Mouse (Mus musculus) MEL (cell line): ENCODE data around the gene Dolpp1. TPM values are rescaled to one million over a fixed set of nuclear protein-coding genes. Genes with fewer than 3 reads are reported as not detected.
A peak's percentile ranks its signal among the peaks of the same experiment; 100 is the strongest.

Experiments
- DNase-seq: peaks from one replicate; pipeline ENCODE4 v3.0.0; 2011; ENCODE audit warnings: low read depth, low spot score
- H3K27ac ChIP-seq: 2 replicates; pipeline ENCODE4 v1.5.1; 2012; ENCODE audit warnings: low read depth, mild to moderate bottlenecking, control low read depth, low read length, moderate library complexity; ENCODE audit not compliant: control insufficient read depth
- H3K27me3 ChIP-seq, 2 experiments: fragments of 150-350 bp in 1 of 2; sonication (generic) in 1 of 2; 2 replicates each; pipeline ENCODE4 v1.6.1; 2012; ENCODE audit warnings: low read length in 2 of 2, mild to moderate bottlenecking in 2 of 2, improper control_type of control experiment in 1 of 2, moderate library complexity in 1 of 2; ENCODE audit not compliant: insufficient read depth in 2 of 2, control insufficient read depth in 1 of 2
- H3K36me3 ChIP-seq, 2 experiments: 2 replicates each; pipeline ENCODE4 v1.6.1; 2012 to 2014; ENCODE audit warnings: low read length in 2 of 2, improper control_type of control experiment in 1 of 2, inconsistent platforms in 1 of 2, mild to moderate bottlenecking in 1 of 2; ENCODE audit not compliant: insufficient read depth in 2 of 2, control insufficient read depth in 1 of 2
- H3K4me1 ChIP-seq, 2 experiments: fragments of 150-350 bp in 1 of 2; sonication (generic) in 1 of 2; 2 replicates each; pipeline ENCODE4 v1.6.1; 2012; ENCODE audit warnings: low read length in 2 of 2, improper control_type of control experiment in 1 of 2, mild to moderate bottlenecking in 1 of 2; ENCODE audit not compliant: insufficient read depth in 2 of 2, control insufficient read depth in 1 of 2
- H3K4me3 ChIP-seq, 2 experiments: fragments of 150-350 bp in 1 of 2; sonication (generic) in 1 of 2; 2 replicates each; pipeline ENCODE4 v1.5.1; 2012; ENCODE audit warnings: low read depth in 2 of 2, low read length in 2 of 2, mild to moderate bottlenecking in 2 of 2, moderate library complexity in 2 of 2, control low read depth in 1 of 2, improper control_type of control experiment in 1 of 2; ENCODE audit not compliant: control insufficient read depth in 1 of 2, insufficient read depth in 1 of 2
- H3K79me2 ChIP-seq: 2 replicates; pipeline ENCODE4 v1.6.1; 2012; ENCODE audit warnings: mild to moderate bottlenecking, low read length, moderate library complexity; ENCODE audit not compliant: control insufficient read depth, poor library complexity, insufficient read depth
- H3K9ac ChIP-seq: 2 replicates; pipeline ENCODE4 v1.6.1; 2012; ENCODE audit warnings: low read depth, mild to moderate bottlenecking, control low read depth, low read length, moderate library complexity; ENCODE audit not compliant: control insufficient read depth, poor library complexity, severe bottlenecking
- H3K9me3 ChIP-seq: fragments of 150-350 bp; sonication (generic); replicated peaks from 2 replicates; pipeline ENCODE4 v1.6.1; 2012; ENCODE audit warnings: mild to moderate bottlenecking, low read length, improper control_type of control experiment, moderate library complexity; ENCODE audit not compliant: insufficient read depth
- BHLHE40 ChIP-seq: IDR thresholded peaks from 2 replicates; pipeline ENCODE4 v1.6.1; 2012; ENCODE audit warnings: low read depth, mild to moderate bottlenecking, inconsistent platforms, low read length, improper control_type of control experiment, borderline replicate concordance
- CHD2 ChIP-seq: IDR thresholded peaks from 2 replicates; pipeline ENCODE4 v1.6.1; 2011; ENCODE audit warnings: low read length, improper control_type of control experiment
- ELF1 ChIP-seq: IDR thresholded peaks from 2 replicates; pipeline ENCODE4 v1.6.1; 2014; ENCODE audit warnings: low read depth, mild to moderate bottlenecking, inconsistent platforms, low read length, improper control_type of control experiment, moderate library complexity
- EP300 ChIP-seq, 2 experiments: IDR thresholded peaks; 2 replicates each; pipeline ENCODE4 v1.6.1; 2011; ENCODE audit warnings: improper control_type of control experiment in 2 of 2, low read length in 2 of 2, low read depth in 1 of 2, mild to moderate bottlenecking in 1 of 2
- GABPA ChIP-seq: IDR thresholded peaks from 2 replicates; pipeline ENCODE4 v1.6.1; 2012; ENCODE audit warnings: low read depth, mild to moderate bottlenecking, inconsistent platforms, low read length, improper control_type of control experiment, moderate library complexity
- GATA1 ChIP-seq: IDR thresholded peaks from 2 replicates; pipeline ENCODE4 v1.6.1; 2011; ENCODE audit warnings: low read depth, low read length, improper control_type of control experiment
- MAX ChIP-seq: IDR thresholded peaks from 2 replicates; pipeline ENCODE4 v1.6.1; 2011; ENCODE audit warnings: low read length, improper control_type of control experiment
- MEF2A ChIP-seq: IDR thresholded peaks from 2 replicates; pipeline ENCODE4 v1.6.1; 2014; ENCODE audit warnings: low read depth, mild to moderate bottlenecking, inconsistent platforms, low read length, improper control_type of control experiment; ENCODE audit not compliant: poor library complexity, insufficient replicate concordance, severe bottlenecking; ENCODE audit errors: extremely low read depth
- MXI1 ChIP-seq: IDR thresholded peaks from 2 replicates; pipeline ENCODE4 v1.6.1; 2011; ENCODE audit warnings: mild to moderate bottlenecking, low read depth, low read length, improper control_type of control experiment
- NELFE ChIP-seq: IDR thresholded peaks from 2 replicates; pipeline ENCODE4 v1.6.1; 2011; ENCODE audit warnings: low read depth, low read length, improper control_type of control experiment
- NRF1 ChIP-seq: IDR thresholded peaks from 2 replicates; pipeline ENCODE4 v1.6.1; 2014; ENCODE audit warnings: low read depth, mild to moderate bottlenecking, inconsistent platforms, low read length, improper control_type of control experiment, moderate library complexity; ENCODE audit not compliant: poor library complexity, insufficient read depth, severe bottlenecking
- POLR2A ChIP-seq, 2 experiments: IDR thresholded peaks; 2 replicates each; pipeline ENCODE4 v1.6.1; 2011 to 2012; ENCODE audit warnings: low read length in 2 of 2, mild to moderate bottlenecking in 2 of 2, control low read depth in 1 of 2, improper control_type of control experiment in 1 of 2, low read depth in 1 of 2, moderate library complexity in 1 of 2; ENCODE audit not compliant: control insufficient read depth in 1 of 2, insufficient read depth in 1 of 2, poor library complexity in 1 of 2
- POLR2AphosphoS5 ChIP-seq: IDR thresholded peaks from 2 replicates; pipeline ENCODE4 v1.6.1; 2012; ENCODE audit warnings: low read depth, borderline replicate concordance, mild to moderate bottlenecking, inconsistent platforms, low read length, moderate library complexity, mixed read lengths
- SIN3A ChIP-seq: IDR thresholded peaks from 2 replicates; pipeline ENCODE4 v1.6.1; 2012; ENCODE audit warnings: low read length, improper control_type of control experiment, inconsistent platforms
- SMC3 ChIP-seq: IDR thresholded peaks from 2 replicates; pipeline ENCODE4 v1.6.1; 2011; ENCODE audit warnings: low read depth, low read length, improper control_type of control experiment
- TCF12 ChIP-seq: IDR thresholded peaks from 2 replicates; pipeline ENCODE4 v1.6.1; 2014; ENCODE audit warnings: low read depth, mild to moderate bottlenecking, inconsistent platforms, low read length, improper control_type of control experiment, moderate library complexity
- USF2 ChIP-seq, 2 experiments: IDR thresholded peaks; 2 replicates each; pipeline ENCODE4 v1.6.1; 2011 to 2012; ENCODE audit warnings: improper control_type of control experiment in 2 of 2, low read length in 2 of 2, borderline replicate concordance in 1 of 2, inconsistent platforms in 1 of 2, low read depth in 1 of 2, mild to moderate bottlenecking in 1 of 2; ENCODE audit not compliant: insufficient read depth in 1 of 2
- ZC3H11A ChIP-seq: IDR thresholded peaks from 2 replicates; pipeline ENCODE4 v1.6.1; 2012; ENCODE audit warnings: low read depth, mild to moderate bottlenecking, inconsistent platforms, low read length, improper control_type of control experiment
- polyA plus RNA-seq, 2 experiments: library from polyadenylated mRNA; stranded (reverse) in 1 of 2; unstranded in 1 of 2; fragments of >175 nt in 1 of 2; fragments of >200 nt in 1 of 2; gene quantifications; 2 replicates each; pipeline versions ENCODE4 v1.2.1 to v1.2.4; 2012; ENCODE audit warnings: low replicate concordance in 2 of 2, low read depth in 1 of 2; ENCODE audit not compliant: insufficient read length in 2 of 2, insufficient read depth in 1 of 2, missing spikeins in 1 of 2
- total RNA-seq: library from RNA; depleted of rRNA; stranded (reverse); fragments of 300-350 nt; gene quantifications from 2 replicates; pipeline ENCODE4 v1.2.3, GENCODE M21; 2012

Dolpp1 gene
- total and polyA plus RNA-seq, 3 experiments = 28.0 to 37.5 TPM; not detected in 1

- Histone ChIP-seq H3K36me3 (peaks cover 0 to 3% of the 10 kb centered on the region in 2 experiments; a peak in 2 of 4 replicates), H3K9ac (no peak overlapping the region), H3K9me3 (no peaks in the 10 kb centered on the region), H3K27ac (no peak overlapping the region), H3K4me1 (no peaks in the 10 kb centered on the region), H3K79me2 (no peaks in the 10 kb centered on the region), H3K27me3 (no peaks in the 10 kb centered on the region), H3K4me3 (no peak overlapping the region)
- TF ChIP-seq GABPA (no peak), POLR2AphosphoS5 (no peak), NELFE (no peak)
- DNase-seq = no peak
These were observed 10.8 kb downstream of the Dolpp1 start for GRCm38 (mm10) chr2:30402843-30403242.

- no peak for TF ChIP-seq TCF12
- TF ChIP-seq SIN3A = no peak
- TF ChIP-seq POLR2AphosphoS5 = peak; percentile 38; the same call in 1 of the 2 replicates
- no peak for TF ChIP-seq ELF1
- Histone ChIP-seq H3K9ac (no peak overlapping the region), H3K4me1 (no peaks in the 10 kb centered on the region), H3K79me2 (no peaks in the 10 kb centered on the region), H3K27me3 (no peaks in the 10 kb centered on the region), H3K4me3 (no peak overlapping the region), H3K9me3 (no peaks in the 10 kb centered on the region), H3K27ac (no peak overlapping the region), H3K36me3 (peaks cover 0 to 3% of the 10 kb centered on the region in 2 experiments; a peak in 2 of 4 replicates)
- no peak for DNase-seq
These were observed 11.8 kb downstream of the Dolpp1 start for GRCm38 (mm10) chr2:30403870-30404269.

- Histone ChIP-seq H3K9me3 (no peaks in the 10 kb centered on the region), H3K27me3 (no peaks in the 10 kb centered on the region), H3K79me2 (no peaks in the 10 kb centered on the region), H3K4me3 (no peak overlapping the region), H3K36me3 (peaks cover 0 to 3% of the 10 kb centered on the region in 2 experiments; a peak in 2 of 4 replicates), H3K4me1 (no peaks in the 10 kb centered on the region), H3K9ac (no peak overlapping the region), H3K27ac (no peak overlapping the region)
- no peak for TF ChIP-seq USF2 (IDR thresholded peaks at IDR 0.05; ENCODE audit: borderline replicate concordance in 1 of 2, insufficient read depth in 1 of 2, low read depth in 1 of 2, low read length in 2 of 2)
- no peak for TF ChIP-seq BHLHE40
- no peak for TF ChIP-seq NRF1
- no peak for TF ChIP-seq MAX
- no peak for TF ChIP-seq SMC3
- no peak for TF ChIP-seq CHD2
- TF ChIP-seq ZC3H11A = no peak
- no peak for TF ChIP-seq MEF2A
- TF ChIP-seq POLR2A (IDR thresholded peaks at IDR 0.05; ENCODE audit: control insufficient read depth in 1 of 2, insufficient read depth in 1 of 2, low read depth in 1 of 2, low read length in 2 of 2, poor library complexity in 1 of 2) = no peak
- no peak for TF ChIP-seq EP300 (IDR thresholded peaks at IDR 0.05; ENCODE audit: low read depth in 1 of 2, low read length in 2 of 2)
- no peak for TF ChIP-seq GATA1
- no peak for TF ChIP-seq TCF12
- no peak for TF ChIP-seq ELF1
- TF ChIP-seq MXI1 = no peak
- no peak for DNase-seq
These were observed 15.2 kb downstream of the Dolpp1 start for GRCm38 (mm10) chr2:30407221-30407620.
